Mouse (Mus musculus) neural tube, embryonic 15.5 days (tissue): Measurements from ENCODE around the gene Itgb3. TPM values are rescaled to one million over a fixed set of nuclear protein-coding genes. Genes with fewer than 3 reads are reported as not detected.

Experiments used
- ATAC-seq: fragments of 200-750 bp; cut with Nextera tagmentation; 2 replicates; pipeline ENCODE4 v1.8.0; 2017; ENCODE audit warnings: mild to moderate bottlenecking, moderate TSS enrichment, moderate library complexity; ENCODE audit not compliant: low FRiP score
- H3K27ac ChIP-seq: fragments of 300-500 bp; sonication (generic); replicated peaks from 2 replicates; pipeline ENCODE4 v1.5.1; 2015; ENCODE audit warnings: mild to moderate bottlenecking, inconsistent platforms
- H3K27me3 ChIP-seq: fragments of 300-500 bp; sonication (generic); replicated peaks from 2 replicates; pipeline ENCODE4 v1.6.1; 2015; ENCODE audit warnings: inconsistent platforms
- H3K36me3 ChIP-seq: fragments of 300-500 bp; sonication (generic); 2 replicates; pipeline ENCODE4 v1.6.1; 2015; ENCODE audit warnings: inconsistent platforms
- H3K4me1 ChIP-seq: fragments of 300-500 bp; sonication (generic); 2 replicates; pipeline ENCODE4 v1.6.1; 2015; ENCODE audit warnings: inconsistent platforms
- H3K4me2 ChIP-seq: fragments of 300-500 bp; sonication (generic); 2 replicates; pipeline ENCODE4 v1.6.1; 2015; ENCODE audit warnings: inconsistent platforms, mild to moderate bottlenecking, moderate library complexity
- H3K4me3 ChIP-seq: fragments of 300-500 bp; sonication (generic); replicated peaks from 2 replicates; pipeline ENCODE4 v1.5.1; 2015; ENCODE audit warnings: mild to moderate bottlenecking, inconsistent platforms
- H3K9ac ChIP-seq: fragments of 300-500 bp; sonication (generic); replicated peaks from 2 replicates; pipeline ENCODE4 v1.6.1; 2015; ENCODE audit warnings: mild to moderate bottlenecking, inconsistent platforms
- H3K9me3 ChIP-seq: fragments of 300-500 bp; sonication (generic); replicated peaks from 2 replicates; pipeline ENCODE4 v1.6.1; 2016; ENCODE audit warnings: inconsistent platforms
- WGBS: fragments of 180-500 bp; shearing (Covaris S2); methylation state at CpG from one replicate; pipeline ENCODE4 v1.1.7; 2015; ENCODE audit warnings: mixed read lengths; 5-methylcytosine and 5-hydroxymethylcytosine counted together
- polyA plus RNA-seq: library from polyadenylated mRNA; unstranded; fragments of >200 nt; fragmentation: Nextera tagmentation; extraction: Ambion mirVana; gene quantifications from 2 replicates; pipeline ENCODE4 v1.2.1, GENCODE M21; 2015

Itgb3 gene
- polyA plus RNA-seq, 1 experiment from 2014 or later, result 1.9 TPM

GRCm38 (mm10) chr11:104643236-104643635, 35.4 kb downstream of the Itgb3 start:
- Histone ChIP-seq H3K9ac (no peak overlapping the region), H3K36me3 (no peaks in the 10 kb centered on the region), H3K27me3 (no peaks in the 10 kb centered on the region), H3K9me3 (no peaks in the 10 kb centered on the region), H3K4me2 (no peak overlapping the region), H3K4me3 (no peak overlapping the region), H3K27ac (no peak overlapping the region), H3K4me1 (no peaks in the 10 kb centered on the region)
- 78% methylated on average over 4 of the region's 4 CpGs for WGBS
- no peak for ATAC-seq

- no peaks in the 10 kb centered on the region for H3K9me3 ChIP-seq
- no peaks in the 10 kb centered on the region for H3K27me3 ChIP-seq
- H3K36me3 ChIP-seq, result no peaks in the 10 kb centered on the region
- no peaks in the 10 kb centered on the region for H3K4me1 ChIP-seq
- no peak overlapping the region for H3K9ac ChIP-seq
- no peak for ATAC-seq
- H3K4me3 ChIP-seq, result no peak overlapping the region
- WGBS, result 95% methylated on average over 6 of the region's 6 CpGs
- no peak overlapping the region for H3K4me2 ChIP-seq
- no peak overlapping the region for H3K27ac ChIP-seq
These were observed 37.6 kb downstream of the Itgb3 start for GRCm38 (mm10) chr11:104645402-104645801.

- H3K4me2 ChIP-seq, result no peak overlapping the region
- H3K27me3 ChIP-seq, result no peaks in the 10 kb centered on the region
- no peak overlapping the region for H3K4me3 ChIP-seq
- no peak overlapping the region for H3K9ac ChIP-seq
- no peaks in the 10 kb centered on the region for H3K36me3 ChIP-seq
- no peak overlapping the region for H3K27ac ChIP-seq
- H3K4me1 ChIP-seq, result no peaks in the 10 kb centered on the region
- no peaks in the 10 kb centered on the region for H3K9me3 ChIP-seq
- ATAC-seq, result no peak
- WGBS, result 84% methylated on average over 4 of the region's 4 CpGs
These were observed 38.4 kb downstream of the Itgb3 start for GRCm38 (mm10) chr11:104646173-104646572.

GRCm38 (mm10) chr11:104646611-104647010, 38.8 kb downstream of the Itgb3 start:
- no peaks in the 10 kb centered on the region for H3K4me1 ChIP-seq
- no peak overlapping the region for H3K4me3 ChIP-seq
- H3K9ac ChIP-seq, result no peak overlapping the region
- H3K36me3 ChIP-seq, result no peaks in the 10 kb centered on the region
- no peak overlapping the region for H3K4me2 ChIP-seq
- WGBS, result 89% methylated on average over 5 of the region's 5 CpGs
- no peak overlapping the region for H3K27ac ChIP-seq
- no peaks in the 10 kb centered on the region for H3K27me3 ChIP-seq
- ATAC-seq, result no peak
- H3K9me3 ChIP-seq, result no peaks in the 10 kb centered on the region

GRCm38 (mm10) chr11:104647188-104647867, 39.5 kb downstream of the Itgb3 start:
- Histone ChIP-seq H3K4me2 (no peak overlapping the region), H3K36me3 (no peaks in the 10 kb centered on the region), H3K4me1 (no peaks in the 10 kb centered on the region), H3K4me3 (no peak overlapping the region), H3K27ac (no peak overlapping the region), H3K9ac (no peak overlapping the region), H3K27me3 (no peaks in the 10 kb centered on the region), H3K9me3 (no peaks in the 10 kb centered on the region)
- WGBS, result 71% methylated on average over 8 of the region's 8 CpGs
- no peak for ATAC-seq

GRCm38 (mm10) chr11:104648571-104648970, 40.8 kb downstream of the Itgb3 start:
- H3K4me3 ChIP-seq, result no peak overlapping the region
- no peak overlapping the region for H3K4me2 ChIP-seq
- no peak overlapping the region for H3K27ac ChIP-seq
- H3K36me3 ChIP-seq, result no peaks in the 10 kb centered on the region
- H3K9me3 ChIP-seq, result no peaks in the 10 kb centered on the region
- no peaks in the 10 kb centered on the region for H3K27me3 ChIP-seq
- no peak overlapping the region for H3K9ac ChIP-seq
- ATAC-seq, result no peak
- H3K4me1 ChIP-seq, result no peaks in the 10 kb centered on the region
- 55% methylated on average over 3 of the region's 3 CpGs for WGBS

GRCm38 (mm10) chr11:104660599-104660998, 52.8 kb downstream of the Itgb3 start:
- Histone ChIP-seq H3K36me3 (no peaks in the 10 kb centered on the region), H3K9ac (no peak overlapping the region), H3K4me1 (no peaks in the 10 kb centered on the region), H3K4me2 (no peak overlapping the region), H3K9me3 (no peaks in the 10 kb centered on the region), H3K27ac (no peak overlapping the region), H3K27me3 (no peaks in the 10 kb centered on the region), H3K4me3 (no peak overlapping the region)
- ATAC-seq, result no peak
- WGBS, result 95% methylated on average over 4 of the region's 4 CpGs

- no peak for ATAC-seq
- no peaks in the 10 kb centered on the region for H3K27me3 ChIP-seq
- H3K36me3 ChIP-seq, result no peaks in the 10 kb centered on the region
- 86% methylated on average over 5 of the region's 5 CpGs for WGBS
- H3K9me3 ChIP-seq, result no peaks in the 10 kb centered on the region
- no peak overlapping the region for H3K9ac ChIP-seq
- no peak overlapping the region for H3K4me3 ChIP-seq
- no peak overlapping the region for H3K27ac ChIP-seq
- no peak overlapping the region for H3K4me2 ChIP-seq
- H3K4me1 ChIP-seq, result no peaks in the 10 kb centered on the region
These were observed 53.3 kb downstream of the Itgb3 start for GRCm38 (mm10) chr11:104661106-104661505.

GRCm38 (mm10) chr11:104661531-104662205, 53.9 kb downstream of the Itgb3 start:
- WGBS, result 80% methylated on average over 20 of the region's 20 CpGs
- no peak overlapping the region for H3K4me2 ChIP-seq
- ATAC-seq, result no peak

GRCm38 (mm10) chr11:104662573-104662972, 54.8 kb downstream of the Itgb3 start:
- no peak for ATAC-seq
- Histone ChIP-seq H3K4me2 (no peak overlapping the region), H3K27ac (no peak overlapping the region), H3K36me3 (no peaks in the 10 kb centered on the region), H3K9ac (no peak overlapping the region), H3K9me3 (no peaks in the 10 kb centered on the region), H3K4me3 (no peak overlapping the region), H3K4me1 (no peaks in the 10 kb centered on the region), H3K27me3 (no peaks in the 10 kb centered on the region)
- 90% methylated on average over 11 of the region's 11 CpGs for WGBS

More at GRCm38 (mm10) chr11:104661531-104662205, 53.9 kb downstream of the Itgb3 start:
- H3K27me3 ChIP-seq, result no peaks in the 10 kb centered on the region
- H3K9ac ChIP-seq, result no peak overlapping the region
- H3K4me1 ChIP-seq, result no peaks in the 10 kb centered on the region
- H3K4me3 ChIP-seq, result no peak overlapping the region
- no peak overlapping the region for H3K27ac ChIP-seq
- H3K9me3 ChIP-seq, result no peaks in the 10 kb centered on the region
- no peaks in the 10 kb centered on the region for H3K36me3 ChIP-seq

GRCm38 (mm10) chr11:104663241-104663877, 55.6 kb downstream of the Itgb3 start:
- H3K36me3 ChIP-seq, result no peaks in the 10 kb centered on the region
- no peaks in the 10 kb centered on the region for H3K27me3 ChIP-seq
- no peaks in the 10 kb centered on the region for H3K4me1 ChIP-seq
- no peak overlapping the region for H3K27ac ChIP-seq
- ATAC-seq, result no peak
- WGBS, result 79% methylated on average over 6 of the region's 6 CpGs
- H3K4me3 ChIP-seq, result no peak overlapping the region
- H3K4me2 ChIP-seq, result no peak overlapping the region
- no peaks in the 10 kb centered on the region for H3K9me3 ChIP-seq
- H3K9ac ChIP-seq, result no peak overlapping the region

GRCm38 (mm10) chr11:104663878-104664261, 56.1 kb downstream of the Itgb3 start:
- no peak overlapping the region for H3K4me3 ChIP-seq
- no peak for ATAC-seq
- 76% methylated on average over 3 of the region's 3 CpGs for WGBS
- no peak overlapping the region for H3K27ac ChIP-seq
- no peak overlapping the region for H3K9ac ChIP-seq
- no peaks in the 10 kb centered on the region for H3K9me3 ChIP-seq
- no peaks in the 10 kb centered on the region for H3K4me1 ChIP-seq
- no peaks in the 10 kb centered on the region for H3K27me3 ChIP-seq
- no peaks in the 10 kb centered on the region for H3K36me3 ChIP-seq
- no peak overlapping the region for H3K4me2 ChIP-seq
